Mouse (Mus musculus): Measurements from ENCODE around the gene Rnf167.

DNA sequence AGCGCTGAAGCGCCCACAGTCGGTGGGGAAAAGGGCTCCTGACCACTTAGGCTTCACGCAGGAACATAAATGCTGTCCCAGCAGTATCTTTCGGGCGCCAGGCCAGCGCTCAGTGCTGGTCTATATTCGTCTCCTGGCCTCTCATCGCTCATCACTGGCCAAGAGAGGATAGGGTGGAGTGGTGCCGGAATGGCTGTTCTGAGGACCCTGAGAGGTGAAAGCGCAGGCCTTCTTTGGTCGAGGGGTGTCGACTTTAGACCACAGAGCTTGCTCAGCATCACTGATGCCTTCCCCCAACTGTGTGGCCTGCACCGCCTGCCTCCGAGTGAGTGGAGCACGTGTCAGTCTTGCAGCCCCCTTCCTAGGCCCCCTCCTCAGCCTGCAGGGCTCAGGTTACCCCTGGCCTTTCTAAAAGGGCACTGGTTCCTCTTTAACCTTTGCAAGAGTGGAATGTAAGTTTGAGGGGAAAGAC lies 9.5 kb downstream of the Rnf167 start:
- 0 out of 2 replicates have a peak, but pooled peaks have one; percentile 22 for TF ChIP-seq POLR2A (IDR thresholded peaks at IDR 0.05; ENCODE audit: control insufficient read depth, low read depth, low read length)
- no peak for TF ChIP-seq CTCF (IDR thresholded peaks at IDR 0.05; ENCODE audit: control insufficient read depth, insufficient read depth, insufficient replicate concordance, low read depth, low read length)
